Mouse (Mus musculus) lung, embryonic 14.5 days (tissue): ENCODE results near the gene Mpped2. TPM values are rescaled to one million over a fixed set of nuclear protein-coding genes. Genes with fewer than 3 reads are reported as not detected.

Experiments
- ATAC-seq: fragments of 200-750 bp; cut with Nextera tagmentation; 2 replicates; pipeline ENCODE4 v1.8.0; 2017; ENCODE audit warnings: mild to moderate bottlenecking, moderate TSS enrichment, moderate library complexity; ENCODE audit not compliant: insufficient read depth
- DNase-seq: peaks from one replicate; pipeline ENCODE4 v3.0.0-alpha.2; 2015
- H3K27ac ChIP-seq: fragments of 300-500 bp; sonication (generic); 2 replicates; pipeline ENCODE4 v1.5.1; 2014; ENCODE audit warnings: low read depth, mild to moderate bottlenecking, moderate library complexity
- H3K27me3 ChIP-seq: fragments of 300-500 bp; sonication (generic); 2 replicates; pipeline ENCODE4 v1.6.1; 2014; ENCODE audit warnings: low read length, control low read depth; ENCODE audit not compliant: insufficient read depth
- H3K36me3 ChIP-seq: fragments of 300-500 bp; sonication (generic); 2 replicates; pipeline ENCODE4 v1.6.1; 2014; ENCODE audit warnings: control low read depth; ENCODE audit not compliant: insufficient read depth
- H3K4me1 ChIP-seq: fragments of 300-500 bp; sonication (generic); 2 replicates; pipeline ENCODE4 v1.6.1; 2014; ENCODE audit warnings: antibody characterized with exemption, control low read depth; ENCODE audit not compliant: insufficient read depth
- H3K4me2 ChIP-seq: fragments of 300-500 bp; sonication (generic); 2 replicates; pipeline ENCODE4 v1.6.1; 2014; ENCODE audit warnings: mild to moderate bottlenecking
- H3K4me3 ChIP-seq: fragments of 300-500 bp; sonication (generic); 2 replicates; pipeline ENCODE4 v1.5.1; 2014; ENCODE audit warnings: low read depth, low read length
- H3K9ac ChIP-seq: fragments of 300-500 bp; sonication (generic); 2 replicates; pipeline ENCODE4 v1.6.1; 2014
- H3K9me3 ChIP-seq: fragments of 300-500 bp; sonication (generic); 2 replicates; pipeline ENCODE4 v1.6.1; 2016; ENCODE audit warnings: low read depth, low read length, control low read depth
- CTCF ChIP-seq: IDR thresholded peaks from 2 replicates; pipeline ENCODE4 v1.5.1; 2016; ENCODE audit warnings: antibody characterized with exemption, low read depth
- WGBS: fragments of 180-500 bp; shearing (Covaris S2); extraction: QIAGEN DNeasy Blood & Tissue Kit; methylation state at CpG from one replicate; pipeline ENCODE4 v1.1.7; 2014; 5-methylcytosine and 5-hydroxymethylcytosine counted together
- polyA plus RNA-seq: library from polyadenylated mRNA; unstranded; fragments of >200 nt; fragmentation: Nextera tagmentation; extraction: Ambion mirVana; gene quantifications from 2 replicates; pipeline ENCODE4 v1.2.1, GENCODE M21; 2014

Gene Mpped2
- polyA plus RNA-seq, 1 experiment from 2014 or later = 33.3 TPM

DNA sequence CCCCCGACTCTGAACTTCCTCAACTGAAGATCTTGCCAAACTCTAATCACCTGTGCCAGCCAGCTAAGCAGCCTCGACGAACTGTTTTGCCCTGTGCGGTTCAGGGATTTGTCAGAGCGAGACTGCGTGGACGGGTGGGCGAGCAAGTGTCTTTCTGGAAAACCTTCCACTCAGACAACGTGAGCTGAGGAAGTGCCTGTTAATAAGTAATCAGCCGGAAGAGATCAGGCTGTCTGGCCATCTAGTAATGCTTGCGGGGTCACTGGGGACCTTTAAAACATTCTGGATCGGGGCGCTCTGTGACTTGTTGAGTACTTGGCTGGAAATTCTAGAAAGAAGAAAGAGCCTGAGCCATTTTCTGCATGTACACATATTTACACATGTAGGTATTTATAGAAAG, 162.1 kb downstream of the Mpped2 start:
- peak overlapping the region; percentile 36; the same call in 1 of the 2 replicates for H3K27ac ChIP-seq
- H3K9ac ChIP-seq = no peak overlapping the region
- no peak for ATAC-seq
- no peaks in the 10 kb centered on the region for H3K27me3 ChIP-seq
- no peak for DNase-seq
- no peak for TF ChIP-seq CTCF
- peaks cover 43% of the 10 kb centered on the region for H3K4me1 ChIP-seq
- H3K4me2 ChIP-seq = no peak overlapping the region
- H3K9me3 ChIP-seq = no peaks in the 10 kb centered on the region
- H3K4me3 ChIP-seq = no peak overlapping the region
- no peaks in the 10 kb centered on the region for H3K36me3 ChIP-seq
- 30% methylated on average over 13 of the region's 13 CpGs for WGBS

DNA sequence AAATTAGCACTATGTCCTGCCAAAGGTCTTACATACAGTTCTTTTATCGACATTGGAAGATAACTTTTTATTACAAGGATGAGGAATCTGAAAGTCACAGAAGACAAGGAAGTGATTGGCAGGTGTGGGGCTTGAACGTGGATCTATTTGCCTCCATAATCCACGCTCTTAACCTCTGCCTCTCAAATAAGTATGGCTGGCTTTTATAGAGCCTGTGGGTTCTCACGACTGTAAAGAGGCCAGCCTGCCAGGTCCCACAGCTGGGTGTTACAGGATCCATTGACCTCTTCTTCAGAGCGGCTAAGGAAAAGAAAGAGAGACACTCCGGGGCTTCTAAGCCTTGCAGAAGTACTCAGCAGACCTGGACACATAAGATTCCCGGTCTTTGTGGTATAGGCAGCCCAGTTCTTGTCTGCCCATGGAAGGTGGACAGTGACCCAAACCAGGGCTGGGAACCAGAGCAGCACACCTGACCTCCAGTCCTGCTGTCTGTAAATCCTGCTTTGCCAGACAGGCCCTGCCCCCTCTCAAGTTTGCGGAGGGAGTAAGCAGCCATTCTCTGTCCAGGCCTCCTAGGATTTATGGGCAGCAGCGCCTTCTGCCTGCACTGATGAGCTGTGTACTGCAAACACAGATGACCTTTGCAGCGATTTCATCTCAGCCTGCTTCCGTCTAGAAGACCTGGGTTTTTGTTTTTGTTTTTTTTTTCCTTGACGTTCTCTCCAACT, 162.7 kb downstream of the Mpped2 start:
- Histone ChIP-seq H3K4me1 (peaks cover 43% of the 10 kb centered on the region), H3K36me3 (no peaks in the 10 kb centered on the region), H3K4me2 (peak overlapping the region; percentile 8; the same call in 1 of the 2 replicates), H3K9me3 (no peaks in the 10 kb centered on the region), H3K27me3 (no peaks in the 10 kb centered on the region), H3K4me3 (no peak overlapping the region), H3K27ac (peak overlapping the region; percentile 50; the same call in 1 of the 2 replicates), H3K9ac (no peak overlapping the region)
- ATAC-seq (no peak), DNase-seq (peak; percentile 68)
- 21% methylated on average over 12 of the region's 12 CpGs for WGBS
- TF ChIP-seq CTCF = peak; percentile 47

DNA sequence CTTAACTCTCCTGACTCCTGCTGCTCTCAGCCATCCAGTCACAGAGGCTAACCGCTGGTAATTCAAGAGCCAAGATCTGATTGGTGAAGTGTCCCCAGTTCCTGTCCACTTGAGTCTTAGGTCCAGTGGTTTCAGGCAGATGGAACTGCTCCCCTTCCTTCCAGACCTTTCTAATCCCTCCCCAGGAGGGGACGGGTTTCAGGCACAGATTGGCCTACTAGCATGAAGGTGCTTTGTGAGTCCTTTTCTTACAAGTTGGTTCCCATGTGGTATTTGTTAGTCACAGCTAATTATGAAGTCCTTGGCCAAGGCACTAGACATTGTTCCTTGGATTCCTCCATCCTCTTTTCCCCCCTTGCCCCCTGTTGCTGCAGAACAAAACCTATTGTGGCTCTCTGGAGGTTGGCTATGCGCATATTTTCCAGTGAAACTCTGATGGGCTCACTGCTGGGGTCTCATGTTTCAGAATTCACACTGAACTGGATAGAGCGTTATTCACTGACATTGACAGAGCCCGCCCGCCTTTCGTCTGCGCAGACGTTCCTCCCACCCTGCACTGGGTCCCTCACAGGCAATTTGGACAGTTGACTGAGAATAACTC, 163.4 kb downstream of the Mpped2 start:
- TF ChIP-seq CTCF = no peak
- H3K36me3 ChIP-seq = no peaks in the 10 kb centered on the region
- DNase-seq = peak; percentile 86
- H3K4me3 ChIP-seq = no peak overlapping the region
- peak; percentile 64 for ATAC-seq
- peak overlapping the region; percentile 2; the same call in 1 of the 2 replicates for H3K4me2 ChIP-seq
- H3K27ac ChIP-seq = peak overlapping the region; percentile 50; the same call in 1 of the 2 replicates
- no peak overlapping the region for H3K9ac ChIP-seq
- H3K27me3 ChIP-seq = no peaks in the 10 kb centered on the region
- H3K9me3 ChIP-seq = no peaks in the 10 kb centered on the region
- WGBS = 34% methylated on average over 9 of the region's 9 CpGs
- H3K4me1 ChIP-seq = peaks cover 43% of the 10 kb centered on the region

DNA sequence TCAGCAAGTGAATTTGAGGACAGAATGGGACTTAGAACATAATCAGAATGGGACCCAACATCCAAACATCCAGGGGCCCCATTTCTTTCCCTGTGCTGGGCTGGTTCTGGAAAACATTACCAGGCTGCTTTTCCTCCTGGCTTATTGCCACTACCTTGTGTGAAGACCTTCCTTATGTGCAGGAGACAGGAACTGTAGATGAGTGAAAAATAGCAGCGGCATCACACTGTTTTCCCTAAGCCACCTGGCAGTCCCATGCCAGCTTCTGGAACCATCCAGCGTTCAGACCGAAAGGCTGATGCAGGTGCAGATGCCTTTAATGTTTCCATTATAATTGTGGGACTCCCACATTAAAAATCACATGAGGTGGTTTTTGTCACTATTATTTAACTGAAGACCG, 164.2 kb downstream of the Mpped2 start:
- no peaks in the 10 kb centered on the region for H3K9me3 ChIP-seq
- no peak overlapping the region for H3K9ac ChIP-seq
- peaks cover 43% of the 10 kb centered on the region for H3K4me1 ChIP-seq
- no peak overlapping the region for H3K4me2 ChIP-seq
- no peak for ATAC-seq
- no peaks in the 10 kb centered on the region for H3K36me3 ChIP-seq
- peak overlapping the region; percentile 50; the same call in 1 of the 2 replicates for H3K27ac ChIP-seq
- TF ChIP-seq CTCF = no peak
- 67% methylated on average over 4 of the region's 4 CpGs for WGBS
- no peak overlapping the region for H3K4me3 ChIP-seq
- DNase-seq = no peak
- no peaks in the 10 kb centered on the region for H3K27me3 ChIP-seq

DNA sequence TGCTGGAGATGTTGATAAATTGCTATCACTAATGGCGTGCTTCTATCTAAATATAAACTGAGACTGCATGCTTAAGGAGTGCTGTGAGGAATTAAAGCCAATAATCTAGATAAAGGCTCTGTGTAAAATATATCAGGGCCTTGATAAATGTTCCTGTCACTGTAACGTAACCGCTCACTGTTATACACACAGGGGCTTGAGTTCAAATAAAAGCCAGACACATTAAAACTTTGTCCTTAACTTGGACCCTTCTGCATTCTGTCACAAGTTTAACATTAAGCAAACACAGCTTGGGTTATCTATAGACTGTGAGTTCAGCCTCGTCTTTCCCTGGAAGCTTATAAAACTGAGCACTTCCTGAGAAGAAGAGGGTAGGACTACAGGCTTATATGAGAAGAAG, 164.6 kb downstream of the Mpped2 start:
- Histone ChIP-seq H3K9me3 (no peaks in the 10 kb centered on the region), H3K36me3 (no peaks in the 10 kb centered on the region), H3K27me3 (no peaks in the 10 kb centered on the region), H3K4me3 (no peak overlapping the region), H3K9ac (no peak overlapping the region), H3K27ac (peak overlapping the region; percentile 48), H3K4me1 (peaks cover 43% of the 10 kb centered on the region), H3K4me2 (no peak overlapping the region)
- WGBS = 18% methylated on average over 4 of the region's 4 CpGs
- peak; percentile 39 for ATAC-seq
- TF ChIP-seq CTCF = no peak
- peak; percentile 59 for DNase-seq

DNA sequence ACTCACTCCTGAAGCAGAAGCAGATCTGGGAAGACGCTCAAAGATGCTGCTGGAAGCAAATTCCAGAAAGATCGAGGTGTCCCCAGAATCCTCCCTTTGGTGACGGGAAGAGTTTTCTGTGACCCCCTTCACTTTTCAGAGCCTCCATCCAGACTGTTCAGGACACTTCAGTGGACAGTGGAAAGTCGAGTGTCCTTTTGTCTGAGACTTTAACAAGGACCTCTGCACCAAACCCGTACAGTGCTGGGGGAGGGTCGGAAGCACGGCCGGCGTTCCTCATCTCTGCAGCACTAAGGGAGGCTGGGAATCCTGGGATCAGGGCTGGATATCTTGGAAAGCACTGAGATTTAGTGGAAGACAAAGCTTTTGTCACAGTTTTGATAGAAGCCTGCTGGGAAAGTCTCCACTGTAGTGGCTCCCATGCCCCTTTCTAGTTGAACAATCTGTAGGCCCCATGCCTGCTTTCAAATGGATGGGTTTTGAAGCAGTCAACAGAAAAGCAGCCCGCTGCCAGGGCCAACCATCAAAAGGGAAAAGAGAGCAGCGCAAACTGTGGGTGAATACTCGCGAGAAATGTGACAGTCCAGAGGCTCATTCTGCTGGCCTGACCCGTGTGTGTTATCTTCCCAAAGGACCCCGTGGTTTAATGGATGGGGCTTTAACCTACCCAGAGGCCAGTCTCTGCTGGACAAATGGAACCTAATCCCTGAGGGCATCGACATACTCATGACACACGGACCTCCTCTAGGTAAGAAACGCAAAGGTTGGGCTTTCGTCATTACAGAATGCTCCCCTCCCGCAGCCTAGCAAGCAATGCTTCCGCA, 168.0 kb downstream of the Mpped2 start:
- Histone ChIP-seq H3K4me1 (peaks cover 47% of the 10 kb centered on the region), H3K27ac (no peak overlapping the region), H3K4me2 (no peak overlapping the region)

More for the DNA sequence above, 168.0 kb downstream of the Mpped2 start:
- no peaks in the 10 kb centered on the region for H3K9me3 ChIP-seq
- no peak overlapping the region for H3K4me3 ChIP-seq
- H3K36me3 ChIP-seq = no peaks in the 10 kb centered on the region
- 63% methylated on average over 21 of the region's 21 CpGs for WGBS
- DNase-seq (no peak), ATAC-seq (no peak)
- no peak overlapping the region for H3K9ac ChIP-seq
- no peaks in the 10 kb centered on the region for H3K27me3 ChIP-seq
- no peak for TF ChIP-seq CTCF
